Mouse (Mus musculus): ENCODE measurements around the gene 4930524B15Rik. TPM values are rescaled to one million over a fixed set of nuclear protein-coding genes. Genes with fewer than 3 reads are reported as not detected.
A peak's percentile ranks its signal among the peaks of the same experiment; 100 is the strongest.
"Not testable (repeated sequence)": the region's sequence is repeated elsewhere in the genome, so short reads cannot be mapped to it uniquely, and the experiment has no call there.

The 4930524B15Rik gene
- polyA plus RNA-seq, 1 experiment from 2014 or later, result 0.32 TPM

DNA sequence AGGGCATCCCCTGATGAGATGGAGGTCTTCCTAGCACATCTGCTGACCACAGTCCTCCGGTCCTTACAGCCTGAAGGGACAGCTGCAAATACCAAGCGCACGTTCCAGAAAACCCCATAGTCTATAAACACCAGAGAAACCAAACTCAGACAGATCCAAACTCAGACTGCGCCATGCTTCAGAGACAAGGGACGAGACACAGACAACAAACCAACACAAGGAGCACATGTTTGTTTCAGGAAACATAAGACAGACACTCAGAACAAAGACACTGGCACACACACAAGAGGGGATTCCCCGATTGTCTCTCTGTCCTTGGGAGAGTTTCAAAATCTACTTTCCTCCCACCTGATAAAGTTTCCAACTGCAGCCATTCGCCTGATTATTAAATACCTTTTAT lies 16.4 kb downstream of the 4930524B15Rik start:
- Histone ChIP-seq H3K4me2 (replicated peaks; ENCODE audit: low read depth, low read length) (no peak overlapping the region), H3K27me3 (ENCODE audit: control insufficient read depth, insufficient read depth, low read length) (no peaks in the 10 kb centered on the region), H3K36me3 (ENCODE audit: control insufficient read depth, insufficient read depth, low read length) (no peaks in the 10 kb centered on the region), H3K4me3 (ENCODE audit: low read depth, low read length) (no peak overlapping the region), H3K27ac (ENCODE audit: low read depth, low read length) (no peak overlapping the region), H3K4me1 (replicated peaks; ENCODE audit: control insufficient read depth, insufficient read depth, low read length) (no peaks in the 10 kb centered on the region), H3K9ac (ENCODE audit: low read depth, low read length) (no peak overlapping the region), H3K9me3 (ENCODE audit: control insufficient read depth, low read length) (no peaks in the 10 kb centered on the region; the same call in 1 of the 2 replicates)
- no peak for ATAC-seq (ENCODE audit: low FRiP score)
- WGBS, result 86% methylated on average over 7 of the region's 7 CpGs
- no peak for DNase-seq (ENCODE audit: low spot score)

DNA sequence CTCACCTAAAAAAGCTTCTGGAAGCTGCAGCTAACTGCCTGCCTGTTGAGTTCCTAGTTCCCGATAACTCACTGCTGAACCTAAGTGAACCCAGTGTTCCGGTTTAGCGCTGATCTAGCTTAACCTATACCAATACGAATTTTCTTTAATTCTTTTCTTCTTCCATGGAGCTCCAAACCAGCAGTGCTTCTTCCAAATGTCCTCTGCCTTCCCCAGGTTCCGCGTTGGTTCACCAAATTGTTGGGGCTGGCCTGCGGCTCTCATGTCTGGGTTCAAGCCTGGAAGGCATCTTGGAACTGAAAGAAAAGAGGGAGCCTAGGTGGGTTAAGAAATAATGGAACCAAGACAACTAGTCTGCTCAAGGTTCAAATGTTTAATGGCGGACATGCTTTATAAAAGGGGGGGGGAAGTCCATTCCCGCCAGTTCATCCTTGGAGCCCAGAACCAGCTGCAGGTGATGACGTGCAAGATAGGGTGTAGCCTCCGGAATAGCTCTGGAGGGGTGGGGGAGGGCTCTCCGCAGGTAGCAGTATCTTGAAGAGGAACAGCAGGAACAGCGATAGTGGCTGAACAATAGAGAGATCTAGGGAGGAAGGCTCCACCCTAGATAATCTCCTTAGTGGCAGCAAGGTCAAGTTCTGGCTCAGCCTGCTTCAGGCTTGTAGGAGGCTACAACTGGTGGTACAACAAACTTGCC lies 17.0 kb downstream of the 4930524B15Rik start:
- not testable (repeated sequence) for H3K4me2 ChIP-seq (replicated peaks; ENCODE audit: low read depth, low read length); H3K36me3 ChIP-seq (ENCODE audit: control insufficient read depth, insufficient read depth, low read length); H3K4me1 ChIP-seq (replicated peaks; ENCODE audit: control insufficient read depth, insufficient read depth, low read length); H3K9me3 ChIP-seq (ENCODE audit: control insufficient read depth, low read length); ATAC-seq (ENCODE audit: low FRiP score); H3K4me3 ChIP-seq (ENCODE audit: low read depth, low read length); H3K27ac ChIP-seq (ENCODE audit: low read depth, low read length); H3K9ac ChIP-seq (ENCODE audit: low read depth, low read length); H3K27me3 ChIP-seq (ENCODE audit: control insufficient read depth, insufficient read depth, low read length); DNase-seq (ENCODE audit: low spot score)
- WGBS, result 85% methylated on average over 13 of the region's 13 CpGs

DNA sequence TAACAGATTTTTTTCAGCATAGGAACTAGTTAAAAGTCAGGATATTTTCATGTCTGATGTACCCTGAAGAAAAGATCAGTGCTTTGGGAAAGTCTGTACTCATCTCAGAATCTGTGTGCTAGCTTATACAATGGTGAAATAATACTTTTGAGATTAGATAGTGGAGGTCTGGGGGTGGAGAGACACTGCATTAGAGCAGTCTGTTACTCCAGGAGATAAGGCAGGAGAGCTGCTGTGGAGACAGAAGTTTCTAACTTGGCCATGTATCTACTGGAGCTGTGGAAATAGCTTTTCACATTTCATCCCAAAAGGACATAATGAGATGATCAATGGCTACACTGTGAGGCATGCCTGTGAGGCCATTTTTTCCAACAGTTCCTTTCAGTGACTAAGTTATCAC lies 17.9 kb downstream of the 4930524B15Rik start:
- Histone ChIP-seq H3K9me3 (ENCODE audit: control insufficient read depth, low read length) (no peaks in the 10 kb centered on the region; the same call in 1 of the 2 replicates), H3K27me3 (ENCODE audit: control insufficient read depth, insufficient read depth, low read length) (no peaks in the 10 kb centered on the region), H3K4me2 (replicated peaks; ENCODE audit: low read depth, low read length) (no peak overlapping the region), H3K9ac (ENCODE audit: low read depth, low read length) (no peak overlapping the region), H3K4me1 (replicated peaks; ENCODE audit: control insufficient read depth, insufficient read depth, low read length) (no peaks in the 10 kb centered on the region), H3K4me3 (ENCODE audit: low read depth, low read length) (no peak overlapping the region), H3K36me3 (ENCODE audit: control insufficient read depth, insufficient read depth, low read length) (no peaks in the 10 kb centered on the region), H3K27ac (ENCODE audit: low read depth, low read length) (no peak overlapping the region)
- DNase-seq (ENCODE audit: low spot score) (no peak), ATAC-seq (ENCODE audit: low FRiP score) (no peak)

DNA sequence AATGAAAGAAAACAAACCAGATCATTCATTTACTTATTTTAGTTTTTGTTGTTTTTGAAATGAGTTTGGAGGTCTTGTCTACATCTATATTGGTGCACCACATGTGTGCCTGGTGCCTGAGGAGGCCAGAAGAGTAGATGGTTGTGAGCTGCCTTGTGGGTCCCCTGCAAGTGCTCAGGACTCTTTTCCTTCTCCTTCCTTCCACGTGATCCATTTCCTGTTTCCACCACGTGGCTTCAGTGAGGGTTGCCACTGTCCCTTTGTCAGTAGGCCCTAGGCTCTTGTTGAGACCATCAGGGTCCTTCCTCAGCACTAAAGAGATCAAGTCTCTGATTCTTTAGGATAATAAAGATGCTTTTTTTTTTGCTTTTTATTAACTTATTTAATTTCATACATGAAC lies 19.4 kb downstream of the 4930524B15Rik start:
- H3K27me3 ChIP-seq (ENCODE audit: control insufficient read depth, insufficient read depth, low read length), result no peaks in the 10 kb centered on the region
- H3K36me3 ChIP-seq (ENCODE audit: control insufficient read depth, insufficient read depth, low read length), result no peaks in the 10 kb centered on the region
- no peak for DNase-seq (ENCODE audit: low spot score)
- no peak overlapping the region for H3K9ac ChIP-seq (ENCODE audit: low read depth, low read length)
- H3K4me1 ChIP-seq (replicated peaks; ENCODE audit: control insufficient read depth, insufficient read depth, low read length), result no peaks in the 10 kb centered on the region
- no peak for ATAC-seq (ENCODE audit: low FRiP score)
- H3K4me2 ChIP-seq (replicated peaks; ENCODE audit: low read depth, low read length), result no peak overlapping the region
- H3K4me3 ChIP-seq (ENCODE audit: low read depth, low read length), result no peak overlapping the region
- H3K27ac ChIP-seq (ENCODE audit: low read depth, low read length), result no peak overlapping the region
- WGBS, result 67% methylated on average over 2 of the region's 2 CpGs
- H3K9me3 ChIP-seq (ENCODE audit: control insufficient read depth, low read length), result no peaks in the 10 kb centered on the region

DNA sequence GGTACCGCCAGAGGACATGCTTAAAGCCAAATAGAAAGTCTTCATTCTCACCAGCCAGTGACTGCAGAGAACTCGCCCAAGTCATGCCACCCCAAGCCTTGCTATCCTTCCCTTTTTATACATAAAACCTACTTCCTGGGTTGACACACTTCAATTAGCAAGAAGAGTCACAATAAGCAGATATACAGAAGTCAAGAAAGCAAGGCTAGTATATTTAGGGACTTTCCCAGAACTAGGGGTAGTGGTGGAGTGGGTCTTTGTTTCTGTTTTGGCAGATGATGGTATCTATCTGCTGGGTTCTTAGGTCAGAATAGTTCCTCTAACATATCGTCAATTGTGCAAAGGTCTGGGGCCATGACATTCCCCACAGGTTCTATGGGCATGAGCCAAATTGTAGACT lies 27.1 kb downstream of the 4930524B15Rik start:
- Histone ChIP-seq H3K27ac (ENCODE audit: low read depth, low read length) (no peak overlapping the region), H3K4me1 (replicated peaks; ENCODE audit: control insufficient read depth, insufficient read depth, low read length) (no peaks in the 10 kb centered on the region), H3K36me3 (ENCODE audit: control insufficient read depth, insufficient read depth, low read length) (no peaks in the 10 kb centered on the region), H3K27me3 (ENCODE audit: control insufficient read depth, insufficient read depth, low read length) (no peaks in the 10 kb centered on the region), H3K4me3 (ENCODE audit: low read depth, low read length) (no peak overlapping the region), H3K9ac (ENCODE audit: low read depth, low read length) (no peak overlapping the region), H3K4me2 (replicated peaks; ENCODE audit: low read depth, low read length) (no peak overlapping the region), H3K9me3 (ENCODE audit: control insufficient read depth, low read length) (no peaks in the 10 kb centered on the region)
- ATAC-seq (ENCODE audit: low FRiP score), result no peak
- WGBS, result 86% methylated on average over 3 of the region's 3 CpGs
- DNase-seq (ENCODE audit: low spot score), result no peak

DNA sequence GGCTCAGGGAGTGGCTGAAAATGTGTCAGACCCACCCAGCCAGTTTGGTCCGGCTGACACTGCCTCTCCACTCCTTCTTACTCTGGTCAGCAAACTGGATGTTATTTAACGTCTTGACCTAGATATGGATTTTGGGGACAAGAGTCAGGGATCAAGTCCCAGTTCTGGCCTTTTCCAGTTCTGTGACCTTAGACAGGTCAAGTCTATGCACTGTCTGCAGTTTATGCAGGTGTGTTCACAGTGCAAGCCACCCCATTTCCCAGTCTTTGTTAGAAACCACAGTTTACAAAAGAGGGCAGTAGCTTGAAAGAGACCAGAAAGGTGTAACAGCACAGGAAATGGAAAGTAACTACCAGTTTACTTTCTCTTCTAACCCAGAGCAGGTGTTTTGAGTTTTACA lies 34.3 kb downstream of the 4930524B15Rik start:
- no peak overlapping the region for H3K4me3 ChIP-seq (ENCODE audit: low read depth, low read length)
- H3K27ac ChIP-seq (ENCODE audit: low read depth, low read length), result no peak overlapping the region
- 0 out of 2 replicates have a peak, but pooled peaks cover 2% of the 10 kb centered on the region for H3K36me3 ChIP-seq (ENCODE audit: control insufficient read depth, insufficient read depth, low read length)
- H3K9ac ChIP-seq (ENCODE audit: low read depth, low read length), result no peak overlapping the region
- ATAC-seq (ENCODE audit: low FRiP score), result no peak
- H3K4me1 ChIP-seq (replicated peaks; ENCODE audit: control insufficient read depth, insufficient read depth, low read length), result peaks cover 4% of the 10 kb centered on the region; the same call in 1 of the 2 replicates
- no peak overlapping the region for H3K4me2 ChIP-seq (replicated peaks; ENCODE audit: low read depth, low read length)
- DNase-seq (ENCODE audit: low spot score), result no peak
- WGBS, result 50% methylated on average over 2 of the region's 2 CpGs
- no peaks in the 10 kb centered on the region for H3K27me3 ChIP-seq (ENCODE audit: control insufficient read depth, insufficient read depth, low read length)
- H3K9me3 ChIP-seq (ENCODE audit: control insufficient read depth, low read length), result no peaks in the 10 kb centered on the region

DNA sequence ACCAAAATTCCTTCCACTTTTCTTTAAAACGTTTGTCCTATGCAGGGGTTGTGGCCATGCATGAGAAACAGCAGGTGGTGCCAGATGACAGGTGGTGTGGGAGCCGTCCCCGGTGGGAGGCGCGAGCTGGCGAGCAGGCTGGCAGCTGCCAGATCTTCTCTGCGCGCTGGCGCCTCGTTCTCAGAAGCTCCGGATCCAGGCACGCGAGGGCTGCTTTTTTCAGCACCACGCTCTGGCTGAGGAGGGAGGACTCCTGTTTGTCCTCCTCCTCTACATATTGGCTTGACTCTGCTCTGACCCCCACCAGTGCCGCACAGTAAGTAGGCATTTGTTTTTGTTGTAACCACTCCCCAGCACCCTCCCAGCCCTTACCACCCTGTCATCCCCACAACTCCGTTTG lies 34.9 kb downstream of the 4930524B15Rik start, which contains the start of gene Nsg2:
Nsg2 (plus strand) TSS at position 183 of the 400 bp plus-strand sequence.
- Histone ChIP-seq H3K27me3 (ENCODE audit: control insufficient read depth, insufficient read depth, low read length) (no peaks in the 10 kb centered on the region), H3K27ac (ENCODE audit: low read depth, low read length) (peak within 1 kb of the TSS; percentile 94)

DNA sequence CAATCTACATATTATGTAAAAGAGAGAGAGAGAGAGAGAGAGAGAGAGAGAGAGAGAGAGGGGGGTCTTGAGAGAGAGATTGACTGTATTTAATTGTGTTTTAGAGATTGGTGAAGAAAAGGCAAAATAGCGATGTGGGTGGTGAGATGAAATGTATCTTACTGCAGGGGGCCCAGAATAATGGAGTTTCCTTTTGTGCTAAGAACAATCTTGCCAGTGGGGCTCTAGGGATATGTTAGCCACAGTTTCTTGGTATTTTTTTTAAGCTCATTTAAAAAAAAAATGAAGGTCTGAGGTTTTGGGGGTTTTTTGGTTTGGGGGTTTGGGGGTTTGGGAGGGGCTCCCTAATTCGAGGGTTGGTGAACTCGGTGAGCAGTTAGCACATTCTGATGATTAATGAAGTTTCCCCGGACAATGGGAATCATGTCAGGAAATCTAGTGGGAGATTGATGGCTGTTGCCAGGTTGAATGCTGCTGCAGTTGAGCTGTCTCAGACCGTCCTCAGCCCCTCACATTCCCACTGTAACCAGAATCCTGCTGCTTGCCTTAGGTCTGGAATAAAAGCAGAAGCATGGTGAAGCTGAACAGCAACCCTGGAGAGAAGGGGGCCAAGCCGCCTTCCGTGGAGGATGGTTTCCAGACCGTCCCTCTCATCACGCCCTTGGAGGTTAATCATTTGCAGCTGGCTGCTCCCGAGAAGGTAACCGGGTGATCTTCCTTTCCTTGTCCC lies 36.0 kb downstream of the 4930524B15Rik start:
- Histone ChIP-seq H3K27ac (ENCODE audit: low read depth, low read length) (peak overlapping the region; percentile 94), H3K27me3 (ENCODE audit: control insufficient read depth, insufficient read depth, low read length) (no peaks in the 10 kb centered on the region), H3K9ac (ENCODE audit: low read depth, low read length) (peak overlapping the region; percentile 75), H3K4me3 (ENCODE audit: low read depth, low read length) (peak overlapping the region; percentile 41), H3K36me3 (ENCODE audit: control insufficient read depth, insufficient read depth, low read length) (peaks cover 11% of the 10 kb centered on the region), H3K9me3 (ENCODE audit: control insufficient read depth, low read length) (no peaks in the 10 kb centered on the region), H3K4me1 (replicated peaks; ENCODE audit: control insufficient read depth, insufficient read depth, low read length) (peaks cover 4% of the 10 kb centered on the region; the same call in 1 of the 2 replicates), H3K4me2 (replicated peaks; ENCODE audit: low read depth, low read length) (peak overlapping the region; percentile 49)
- ATAC-seq (ENCODE audit: low FRiP score) (peak; percentile 28; the same call in 1 of the 2 replicates), DNase-seq (ENCODE audit: low spot score) (peak; percentile 58)
- WGBS, result 1% methylated on average over 11 of the region's 11 CpGs

More for the DNA sequence above, 34.9 kb downstream of the 4930524B15Rik start, which contains the start of gene Nsg2:
- H3K36me3 ChIP-seq (ENCODE audit: control insufficient read depth, insufficient read depth, low read length), result 0 out of 2 replicates have a peak, but pooled peaks cover 2% of the 10 kb centered on the region
- H3K9ac ChIP-seq (ENCODE audit: low read depth, low read length), result peak within 1 kb of the TSS; percentile 75
- H3K9me3 ChIP-seq (ENCODE audit: control insufficient read depth, low read length), result no peaks in the 10 kb centered on the region
- DNase-seq (ENCODE audit: low spot score) (peak; percentile 85), ATAC-seq (ENCODE audit: low FRiP score) (peak; percentile 78)
- peak within 1 kb of the TSS; percentile 49 for H3K4me2 ChIP-seq (replicated peaks; ENCODE audit: low read depth, low read length)
- H3K4me1 ChIP-seq (replicated peaks; ENCODE audit: control insufficient read depth, insufficient read depth, low read length), result peaks cover 4% of the 10 kb centered on the region; the same call in 1 of the 2 replicates
- H3K4me3 ChIP-seq (ENCODE audit: low read depth, low read length), result peak within 1 kb of the TSS; percentile 42
- WGBS, result 0% methylated on average over 16 of the region's 16 CpGs
